ENCODE assay signal across 18 mouse cellular contexts in the genomic region with DNA sequence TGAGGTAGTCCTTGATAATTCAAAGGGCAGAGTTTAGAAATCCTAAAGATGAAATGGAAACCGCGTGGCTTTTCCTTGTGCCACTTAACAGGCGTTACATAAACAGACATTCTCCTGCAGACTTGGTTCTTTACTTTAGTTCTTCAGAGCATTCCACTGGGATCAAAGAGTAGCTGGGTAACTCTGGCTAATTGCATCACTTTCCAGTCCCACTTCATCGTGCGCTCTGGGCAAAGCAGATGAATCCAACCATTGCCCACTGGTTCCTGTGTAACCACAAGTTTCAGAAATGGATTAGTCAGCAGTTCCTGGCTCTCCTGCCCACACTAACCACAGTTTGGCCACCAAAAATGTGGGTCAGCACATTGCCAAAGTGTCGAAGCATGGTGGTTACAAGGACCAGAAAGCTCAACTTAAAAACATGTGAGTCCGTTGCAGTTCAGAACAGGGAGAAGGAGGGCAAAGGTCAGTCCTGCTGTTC. TPM values are rescaled to one million over a fixed set of nuclear protein-coding genes. Genes with fewer than 3 reads are reported as not detected.
DNase-seq lines count a peak whose midpoint lies in the region; ATAC-seq lines count a peak whose summit lies in the region.
"Had no signal": no experiment of that assay in that cellular context is flagged by ENCODE, and none has a peak within 500 bp of the region (broad histone marks: within the 10 kb centered on the region; RNA-seq: fewer than 3 reads in every experiment).

No protein-coding gene starts in this region.

- H3K9me3 ChIP-seq in kidney, embryonic 16.5 days (ENCODE audit: low read length) = no peaks in the 10 kb centered on the region
- no peaks in the 10 kb centered on the region for H3K9me3 ChIP-seq in embryonic facial prominence, embryonic 14.5 days (ENCODE audit: control insufficient read depth, low read length)
- H3K9me3 ChIP-seq: midbrain, embryonic 15.5 days had no signal

- DNase-seq in kidney, adult 18-20 months = peak; percentile 6
- DNase-seq in adipocyte (ENCODE audit: low spot score) = peak; percentile 62
- peak; percentile 39 for DNase-seq in embryonic facial prominence, embryonic 14.5 days (ENCODE audit: low spot score)
- peak; percentile 3 for DNase-seq in lung, postnatal 14 days
- no peak for DNase-seq in layer of hippocampus, adult 8-10 months (ENCODE audit: low spot score in 2 of 2)
- no peak for DNase-seq in frontal cortex, adult 2 months (ENCODE audit: extremely low spot score in 1 of 2, low spot score in 1 of 2)
- no peak for DNase-seq in layer of hippocampus, adult 9-11 months
- DNase-seq: cerebellum, adult 8-10 months; layer of hippocampus, postnatal 36 days; spleen, adult 18-20 months; thymus, adult 2 months had no signal

- H3K36me3 ChIP-seq in kidney, embryonic 16.5 days (ENCODE audit: insufficient read depth, low read length) = no peaks in the 10 kb centered on the region
- H3K36me3 ChIP-seq in embryonic facial prominence, embryonic 14.5 days (ENCODE audit: control insufficient read depth, insufficient read depth, low read length) = no peaks in the 10 kb centered on the region
- H3K36me3 ChIP-seq: midbrain, embryonic 15.5 days had no signal

- no peak overlapping the region for H3K4me2 ChIP-seq in kidney, embryonic 16.5 days (replicated peaks; ENCODE audit: low read depth, low read length)
- H3K4me2 ChIP-seq in embryonic facial prominence, embryonic 14.5 days (ENCODE audit: low read depth, low read length) = no peak overlapping the region
- H3K4me2 ChIP-seq: heart, embryonic 11.5 days; midbrain, embryonic 15.5 days had no signal

- H3K4me3 ChIP-seq in kidney, embryonic 16.5 days (ENCODE audit: low read length) = no peak overlapping the region
- no peak overlapping the region for H3K4me3 ChIP-seq in embryonic facial prominence, embryonic 14.5 days (ENCODE audit: low read depth, low read length)
- H3K4me3 ChIP-seq: erythroblast, embryonic 14.5 days; midbrain, embryonic 15.5 days had no signal

- ATAC-seq in kidney, embryonic 16.5 days (ENCODE audit: low FRiP score, low TSS enrichment) = no peak
- ATAC-seq in embryonic facial prominence, embryonic 14.5 days (ENCODE audit: low read depth) = no peak
- ATAC-seq: hindbrain, embryonic 16.5 days; midbrain, embryonic 15.5 days had no signal

- 60% methylated on average over 7 of the region's 7 CpGs for WGBS in kidney, embryonic 16.5 days
- WGBS in embryonic facial prominence, embryonic 14.5 days = 42% methylated on average over 7 of the region's 7 CpGs

- no peaks in the 10 kb centered on the region for H3K4me1 ChIP-seq in kidney, embryonic 16.5 days (ENCODE audit: insufficient read depth, low read length)
- H3K4me1 ChIP-seq in embryonic facial prominence, embryonic 14.5 days (ENCODE audit: control insufficient read depth, insufficient read depth, low read length) = no peaks in the 10 kb centered on the region
- H3K4me1 ChIP-seq: midbrain, embryonic 15.5 days had no signal

- peaks cover 10% of the 10 kb centered on the region; the same call in 1 of the 2 replicates for H3K27me3 ChIP-seq in kidney, embryonic 16.5 days (ENCODE audit: insufficient read depth, low read length)
- peaks cover 9% of the 10 kb centered on the region for H3K27me3 ChIP-seq in embryonic facial prominence, embryonic 14.5 days (replicated peaks; ENCODE audit: control insufficient read depth, insufficient read depth, low read length)
- H3K27me3 ChIP-seq: midbrain, embryonic 15.5 days had no signal

- H3K27ac ChIP-seq in kidney, embryonic 16.5 days (ENCODE audit: low read length) = no peak overlapping the region
- no peak overlapping the region for H3K27ac ChIP-seq in embryonic facial prominence, embryonic 14.5 days (replicated peaks; ENCODE audit: low read depth, low read length)
- H3K27ac ChIP-seq: liver, embryonic 14.5 days; midbrain, embryonic 15.5 days had no signal

- no peak overlapping the region for H3K9ac ChIP-seq in kidney, embryonic 16.5 days (replicated peaks; ENCODE audit: low read length)
- no peak overlapping the region for H3K9ac ChIP-seq in embryonic facial prominence, embryonic 14.5 days (ENCODE audit: low read depth, low read length)
- H3K9ac ChIP-seq: liver, embryonic 14.5 days; midbrain, embryonic 15.5 days had no signal

RNA-seq across cellular contexts. Expression of a gene that starts 15.4 kb away (rescaled TPM):
- polyA plus RNA-seq in kidney, embryonic 16.5 days (2015; fragmentation: Nextera tagmentation; extraction: Ambion mirVana) = not detected in 2 replicates
- 0.21 and 0.34 TPM in 2 replicates for polyA plus RNA-seq in embryonic facial prominence, embryonic 14.5 days (2014; fragmentation: Nextera tagmentation; extraction: Ambion mirVana)
- total RNA-seq in layer of hippocampus, adult 8-10 months (2022) = not detected
- not detected in 2 replicates for polyA plus RNA-seq in frontal cortex, adult 2 months (2012; rRNA removed)
- total RNA-seq: adrenal gland, postnatal 4 days; layer of hippocampus, postnatal 36 days had no signal
- polyA plus RNA-seq: erythroblast, embryonic 14.5 days; liver, embryonic 14.5 days; midbrain, embryonic 15.5 days; thymus, adult 2 months had no signal

Comparison
In these comparisons a context has a peak if more than half of its experiments do, and no peak if none do; other contexts are left out.
1. DNase-seq: peak in kidney, adult 18-20 months (single experiment), adipocyte (single experiment), embryonic facial prominence, embryonic 14.5 days (single experiment) and lung, postnatal 14 days (single experiment); none in layer of hippocampus, adult 8-10 months (0 of 2), frontal cortex, adult 2 months (0 of 2) and layer of hippocampus, adult 9-11 months (single experiment).